ENCODE assay signal across 12 mouse cellular contexts in the genomic region with DNA sequence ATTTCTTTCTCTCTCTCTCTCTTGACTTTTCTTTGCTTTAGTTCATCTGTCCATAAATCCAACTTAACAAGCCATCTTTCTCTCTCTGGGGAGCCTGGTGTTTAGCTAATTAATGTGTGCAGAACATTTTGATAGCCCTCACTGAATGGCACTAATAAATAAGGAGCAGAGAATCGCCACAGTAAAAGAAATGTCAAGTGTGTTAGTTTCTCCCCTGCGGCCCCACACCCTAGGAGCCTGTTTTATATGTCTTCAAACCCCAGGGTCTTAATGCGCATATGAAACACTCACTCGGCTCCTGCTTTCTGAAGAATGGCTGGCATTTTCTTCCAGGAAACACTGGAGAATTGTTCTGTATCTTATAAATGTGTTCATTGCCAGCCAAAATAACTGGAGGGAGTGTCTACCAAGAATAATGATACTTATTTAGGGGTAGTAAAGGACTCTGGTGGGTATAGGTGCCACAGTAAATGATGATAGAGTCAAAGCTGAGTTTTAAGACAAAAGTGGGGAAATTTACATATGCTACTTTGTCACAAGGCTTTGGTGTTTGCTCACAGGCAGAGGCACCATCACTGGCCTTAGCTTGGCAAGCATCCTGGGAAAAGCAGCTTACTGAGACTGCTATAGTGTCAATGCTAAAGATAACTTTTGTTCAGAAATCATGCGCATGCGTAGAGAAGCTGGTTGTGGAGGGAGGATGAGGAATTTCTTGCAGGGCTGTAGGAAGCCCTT.
DNase-seq lines count a peak whose midpoint lies in the region; ATAC-seq and TF ChIP-seq lines count a peak whose summit lies in the region.
"Had no signal": no experiment of that assay in that cellular context is flagged by ENCODE, and none has a peak within 500 bp of the region (broad histone marks: within the 10 kb centered on the region; RNA-seq: fewer than 3 reads in every experiment).

No protein-coding gene starts in this region.

- no peak overlapping the region for H3K27ac ChIP-seq in kidney, postnatal 0 days
- 0 out of 2 replicates have a peak overlapping the region, but pooled peaks have one; percentile 22 for H3K27ac ChIP-seq in embryonic facial prominence, embryonic 13.5 days
- no peak overlapping the region for H3K27ac ChIP-seq in hindbrain, postnatal 0 days
- H3K27ac ChIP-seq in midbrain, embryonic 15.5 days: peak overlapping the region; percentile 32; the same call in 1 of the 2 replicates
- no peak overlapping the region for H3K27ac ChIP-seq in intestine, postnatal 0 days (ENCODE audit: low read depth, low read length)
- H3K27ac ChIP-seq: kidney, embryonic 15.5 days had no signal

- no peak for ATAC-seq in kidney, postnatal 0 days (replicated peaks; ENCODE audit: low FRiP score, low read depth)
- ATAC-seq in embryonic facial prominence, embryonic 13.5 days (ENCODE audit: insufficient number of reproducible peaks, insufficient read depth, low FRiP score, low TSS enrichment, low read depth): no peak
- ATAC-seq in hindbrain, postnatal 0 days: peak; percentile 45; the same call in 1 of the 2 replicates
- no peak for ATAC-seq in midbrain, embryonic 15.5 days (replicated peaks)
- ATAC-seq in intestine, postnatal 0 days: no peak
- ATAC-seq in activated CD4-positive, CD25-positive, alpha-beta regulatory T cell, adult 4 months: no peak

- H3K9ac ChIP-seq in kidney, postnatal 0 days (ENCODE audit: low read depth, low read length): no peak overlapping the region
- no peak overlapping the region for H3K9ac ChIP-seq in embryonic facial prominence, embryonic 13.5 days
- no peak overlapping the region for H3K9ac ChIP-seq in hindbrain, postnatal 0 days (replicated peaks; ENCODE audit: low read length)
- no peak overlapping the region for H3K9ac ChIP-seq in midbrain, embryonic 15.5 days
- H3K9ac ChIP-seq in intestine, postnatal 0 days (ENCODE audit: low read depth, low read length): no peak overlapping the region
- H3K9ac ChIP-seq: kidney, embryonic 15.5 days had no signal

- no peaks in the 10 kb centered on the region for H3K9me3 ChIP-seq in kidney, postnatal 0 days (replicated peaks; ENCODE audit: low read length)
- H3K9me3 ChIP-seq in embryonic facial prominence, embryonic 13.5 days: no peaks in the 10 kb centered on the region
- no peaks in the 10 kb centered on the region for H3K9me3 ChIP-seq in hindbrain, postnatal 0 days (ENCODE audit: low read length)
- no peaks in the 10 kb centered on the region for H3K9me3 ChIP-seq in midbrain, embryonic 15.5 days
- no peaks in the 10 kb centered on the region for H3K9me3 ChIP-seq in intestine, postnatal 0 days (ENCODE audit: control insufficient read depth)
- H3K9me3 ChIP-seq: kidney, embryonic 15.5 days had no signal

- H3K4me1 ChIP-seq in kidney, postnatal 0 days (replicated peaks; ENCODE audit: insufficient read depth, low read length): no peaks in the 10 kb centered on the region
- H3K4me1 ChIP-seq in embryonic facial prominence, embryonic 13.5 days: no peaks in the 10 kb centered on the region
- H3K4me1 ChIP-seq in hindbrain, postnatal 0 days (ENCODE audit: insufficient read depth, low read length): no peaks in the 10 kb centered on the region
- peaks cover 6% of the 10 kb centered on the region; the same call in 1 of the 2 replicates for H3K4me1 ChIP-seq in midbrain, embryonic 15.5 days
- H3K4me1 ChIP-seq in intestine, postnatal 0 days (replicated peaks; ENCODE audit: control insufficient read depth, insufficient read depth, low read length): no peaks in the 10 kb centered on the region

- DNase-seq in kidney, postnatal 0 days (ENCODE audit: low spot score): peak; percentile 23
- DNase-seq in kidney, adult 11 months: no peak
- DNase-seq in hindbrain, postnatal 0 days (ENCODE audit: low spot score): peak; percentile 55
- DNase-seq in gastrocnemius, postnatal 10 days: no peak
- DNase-seq: gastrocnemius, postnatal 36 days; lung, postnatal 10 days had no signal

- no peaks in the 10 kb centered on the region for H3K27me3 ChIP-seq in kidney, postnatal 0 days (ENCODE audit: insufficient read depth, low read length)
- H3K27me3 ChIP-seq in embryonic facial prominence, embryonic 13.5 days: no peaks in the 10 kb centered on the region
- no peaks in the 10 kb centered on the region for H3K27me3 ChIP-seq in hindbrain, postnatal 0 days (ENCODE audit: insufficient read depth, low read length)
- H3K27me3 ChIP-seq in midbrain, embryonic 15.5 days (replicated peaks): no peaks in the 10 kb centered on the region
- H3K27me3 ChIP-seq in intestine, postnatal 0 days (replicated peaks; ENCODE audit: control insufficient read depth, insufficient read depth, low read length): no peaks in the 10 kb centered on the region
- H3K27me3 ChIP-seq: CH12.LX; kidney, embryonic 15.5 days had no signal

- WGBS in kidney, postnatal 0 days: 47% methylated on average over 6 of the region's 6 CpGs
- WGBS in embryonic facial prominence, embryonic 13.5 days: 51% methylated on average over 6 of the region's 6 CpGs
- 21% methylated on average over 6 of the region's 6 CpGs for whole genome bisulfite sequencing in hindbrain, postnatal 0 days
- WGBS in midbrain, embryonic 15.5 days: 27% methylated on average over 6 of the region's 6 CpGs
- WGBS in intestine, postnatal 0 days: 69% methylated on average over 6 of the region's 6 CpGs

- no peak overlapping the region for H3K4me3 ChIP-seq in kidney, postnatal 0 days (replicated peaks; ENCODE audit: low read depth, low read length)
- H3K4me3 ChIP-seq in embryonic facial prominence, embryonic 13.5 days: no peak overlapping the region
- H3K4me3 ChIP-seq in hindbrain, postnatal 0 days (ENCODE audit: low read length): no peak overlapping the region
- no peak overlapping the region for H3K4me3 ChIP-seq in midbrain, embryonic 15.5 days
- H3K4me3 ChIP-seq in intestine, postnatal 0 days (ENCODE audit: low read depth, low read length): no peak overlapping the region
- H3K4me3 ChIP-seq: kidney, embryonic 15.5 days had no signal

- H3K4me2 ChIP-seq in kidney, postnatal 0 days (ENCODE audit: low read length): no peak overlapping the region
- H3K4me2 ChIP-seq in embryonic facial prominence, embryonic 13.5 days: no peak overlapping the region
- no peak overlapping the region for H3K4me2 ChIP-seq in hindbrain, postnatal 0 days (ENCODE audit: low read depth, low read length)
- no peak overlapping the region for H3K4me2 ChIP-seq in midbrain, embryonic 15.5 days
- H3K4me2 ChIP-seq in intestine, postnatal 0 days (replicated peaks; ENCODE audit: low read depth): no peak overlapping the region
- H3K4me2 ChIP-seq: kidney, embryonic 15.5 days had no signal

- no peak for TF ChIP-seq CTCF in kidney, postnatal 0 days (IDR thresholded peaks at IDR 0.05; ENCODE audit: low read depth)
- TF ChIP-seq CTCF in hindbrain, postnatal 0 days (IDR thresholded peaks at IDR 0.05; ENCODE audit: low read depth): no peak
- TF ChIP-seq CTCF in intestine, postnatal 0 days (IDR thresholded peaks at IDR 0.05; ENCODE audit: low read depth): no peak

- no peaks in the 10 kb centered on the region for H3K36me3 ChIP-seq in kidney, postnatal 0 days (ENCODE audit: insufficient read depth, low read length)
- no peaks in the 10 kb centered on the region for H3K36me3 ChIP-seq in embryonic facial prominence, embryonic 13.5 days
- no peaks in the 10 kb centered on the region for H3K36me3 ChIP-seq in hindbrain, postnatal 0 days (ENCODE audit: insufficient read depth, low read length)
- no peaks in the 10 kb centered on the region for H3K36me3 ChIP-seq in midbrain, embryonic 15.5 days (replicated peaks)
- H3K36me3 ChIP-seq in intestine, postnatal 0 days (ENCODE audit: control insufficient read depth, insufficient read depth): no peaks in the 10 kb centered on the region
- H3K36me3 ChIP-seq: kidney, embryonic 15.5 days had no signal

Comparison
In these comparisons a context has a peak if more than half of its experiments do, and no peak if none do; other contexts are left out.
1. DNase-seq: peak in kidney, postnatal 0 days (single experiment) and hindbrain, postnatal 0 days (single experiment); none in kidney, adult 11 months (single experiment) and gastrocnemius, postnatal 10 days (single experiment).
2. H3K27ac ChIP-seq: peak in embryonic facial prominence, embryonic 13.5 days (single experiment) and midbrain, embryonic 15.5 days (single experiment); none in kidney, postnatal 0 days (single experiment), hindbrain, postnatal 0 days (single experiment) and intestine, postnatal 0 days (single experiment).